Mouse (Mus musculus) myocyte (in vitro differentiated cells): ENCODE results near the gene Gm20388.

Experiments
- CEBPB ChIP-seq: IDR thresholded peaks from 2 replicates; pipeline ENCODE4 v1.6.1; 2011; ENCODE audit warnings: mild to moderate bottlenecking, moderate library complexity; ENCODE audit not compliant: poor library complexity, insufficient read depth, severe bottlenecking
- E2F4 ChIP-seq: IDR thresholded peaks from one replicate; pipeline ENCODE4 v1.6.1; 2011; ENCODE audit warnings: mild to moderate bottlenecking, control low read depth, moderate library complexity; ENCODE audit not compliant: insufficient read depth
- MAX ChIP-seq: IDR thresholded peaks from one replicate; pipeline ENCODE4 v1.6.1; 2011; ENCODE audit warnings: low read depth, mild to moderate bottlenecking, control low read depth
- MYOG ChIP-seq, 3 experiments: IDR thresholded peaks; one replicate each; pipeline ENCODE4 v1.6.1; 2011; ENCODE audit warnings: control low read depth in 2 of 3, low read depth in 2 of 3, mild to moderate bottlenecking in 2 of 3; ENCODE audit not compliant: insufficient read length in 2 of 3, control insufficient read depth in 1 of 3, insufficient read depth in 1 of 3
- POLR2A ChIP-seq: IDR thresholded peaks from one replicate; pipeline ENCODE4 v1.6.1; 2011; ENCODE audit warnings: low read depth, mild to moderate bottlenecking, control low read depth, moderate library complexity; ENCODE audit not compliant: insufficient read length
- REST ChIP-seq: IDR thresholded peaks from one replicate; pipeline ENCODE4 v1.6.1; 2011; ENCODE audit warnings: mild to moderate bottlenecking, control low read depth, moderate library complexity; ENCODE audit not compliant: insufficient read depth, insufficient read length
- TCF12 ChIP-seq: IDR thresholded peaks from one replicate; pipeline ENCODE4 v1.6.1; 2011; ENCODE audit warnings: mild to moderate bottlenecking, control low read depth; ENCODE audit not compliant: poor library complexity, insufficient read depth, severe bottlenecking
- USF1 ChIP-seq: IDR thresholded peaks from one replicate; pipeline ENCODE4 v1.6.1; 2011; ENCODE audit warnings: low read depth, mild to moderate bottlenecking, control low read depth, moderate library complexity

DNA sequence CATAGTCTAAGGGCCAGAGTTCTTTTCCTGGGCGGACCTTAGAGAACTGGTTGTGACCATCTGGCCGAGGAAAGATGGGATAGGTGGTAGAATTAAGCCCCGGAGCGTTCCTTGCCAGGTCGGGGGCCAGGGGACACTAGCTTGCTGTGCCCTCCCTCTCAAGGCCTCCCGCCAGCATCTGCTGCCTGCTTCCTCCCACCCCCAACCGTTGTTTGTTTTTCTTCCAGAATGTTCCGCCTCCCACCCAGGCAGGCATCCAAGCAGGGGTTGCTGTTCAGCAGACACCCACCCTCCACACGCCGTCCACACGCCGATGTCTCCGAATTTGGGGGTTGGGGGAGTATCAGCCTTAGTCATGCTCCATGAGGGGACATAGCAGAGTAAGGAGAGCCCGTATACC, 367.4 kb downstream of the Gm20388 start:
- TF ChIP-seq USF1: no peak
- no peak for TF ChIP-seq TCF12
- no peak for TF ChIP-seq POLR2A
- no peak for TF ChIP-seq MYOG (IDR thresholded peaks at IDR 0.05; ENCODE audit: control insufficient read depth in 1 of 3, insufficient read depth in 1 of 3, insufficient read length in 2 of 3, low read depth in 2 of 3)
- no peak for TF ChIP-seq MAX
- no peak for TF ChIP-seq E2F4
- no peak for TF ChIP-seq CEBPB
- TF ChIP-seq REST: no peak
